Mouse (Mus musculus) heart, embryonic 15.5 days (tissue): ENCODE measurements around the gene Tubb3. TPM values are rescaled to one million over a fixed set of nuclear protein-coding genes. Genes with fewer than 3 reads are reported as not detected.

Experiments
- ATAC-seq: fragments of 200-750 bp; cut with Nextera tagmentation; replicated peaks from 2 replicates; pipeline ENCODE4 v1.8.0; 2017; ENCODE audit warnings: low read depth, moderate TSS enrichment; ENCODE audit not compliant: insufficient number of reproducible peaks, insufficient read depth, low FRiP score
- H3K27ac ChIP-seq: fragments of 300-500 bp; sonication (generic); 2 replicates; pipeline ENCODE4 v1.5.1; 2015; ENCODE audit warnings: mild to moderate bottlenecking, inconsistent platforms
- H3K27me3 ChIP-seq: fragments of 300-500 bp; sonication (generic); 2 replicates; pipeline ENCODE4 v1.6.1; 2015; ENCODE audit warnings: inconsistent platforms
- H3K36me3 ChIP-seq: fragments of 300-500 bp; sonication (generic); 2 replicates; pipeline ENCODE4 v1.6.1; 2015; ENCODE audit warnings: mild to moderate bottlenecking, inconsistent platforms
- H3K4me1 ChIP-seq: fragments of 300-500 bp; sonication (generic); replicated peaks from 2 replicates; pipeline ENCODE4 v1.6.1; 2015; ENCODE audit warnings: inconsistent platforms
- H3K4me2 ChIP-seq: fragments of 300-500 bp; sonication (generic); 2 replicates; pipeline ENCODE4 v1.6.1; 2015; ENCODE audit warnings: inconsistent platforms, mild to moderate bottlenecking, moderate library complexity
- H3K4me3 ChIP-seq: fragments of 300-500 bp; sonication (generic); 2 replicates; pipeline ENCODE4 v1.5.1; 2015; ENCODE audit warnings: mild to moderate bottlenecking, inconsistent platforms
- H3K9ac ChIP-seq: fragments of 300-500 bp; sonication (generic); 2 replicates; pipeline ENCODE4 v1.6.1; 2015; ENCODE audit warnings: mild to moderate bottlenecking, inconsistent platforms
- H3K9me3 ChIP-seq: fragments of 300-500 bp; sonication (generic); replicated peaks from 2 replicates; pipeline ENCODE4 v1.6.1; 2016; ENCODE audit warnings: inconsistent platforms
- WGBS: fragments of 180-500 bp; shearing (Covaris S2); methylation state at CpG from one replicate; pipeline ENCODE4 v1.1.7; 2015; ENCODE audit warnings: mixed read lengths; 5-methylcytosine and 5-hydroxymethylcytosine counted together
- polyA plus RNA-seq: library from polyadenylated mRNA; unstranded; fragments of >200 nt; fragmentation: Nextera tagmentation; extraction: Ambion mirVana; gene quantifications from 2 replicates; pipeline ENCODE4 v1.2.1, GENCODE M21; 2015

Tubb3 gene
- 2.1 and 21.6 TPM in 2 replicates for polyA plus RNA-seq

DNA sequence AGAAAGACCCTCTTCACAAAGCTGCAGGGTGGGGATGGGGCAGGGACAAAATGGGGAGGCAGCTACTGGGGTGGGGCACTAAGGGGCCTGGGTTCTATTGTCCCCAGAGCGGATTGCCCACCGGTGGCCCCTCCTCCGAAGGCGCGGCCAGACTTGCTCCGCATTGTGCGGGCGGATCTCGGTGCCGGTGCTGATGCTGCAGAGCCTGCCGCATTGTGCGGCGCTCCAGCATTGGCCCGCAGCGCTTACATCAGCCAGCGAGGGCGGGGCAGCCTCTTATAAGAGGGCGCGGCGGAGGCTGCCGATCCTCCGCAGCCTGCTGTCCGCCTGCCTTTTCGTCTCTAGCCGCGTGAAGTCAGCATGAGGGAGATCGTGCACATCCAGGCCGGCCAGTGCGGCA is at the start of gene Tubb3:
Gene Tubb3 (plus strand): TSS at position 179 of the 400 bp plus-strand sequence.
- Histone ChIP-seq H3K9me3 (no peaks in the 10 kb centered on the region), H3K36me3 (no peaks in the 10 kb centered on the region), H3K9ac (no peak within 1 kb of the TSS), H3K4me2 (peak within 1 kb of the TSS; percentile 63), H3K4me1 (peaks cover 40% of the 10 kb centered on the region), H3K27ac (no peak within 1 kb of the TSS), H3K4me3 (peak within 1 kb of the TSS; percentile 39), H3K27me3 (peaks cover 65% of the 10 kb centered on the region)
- peak; percentile 67; the same call in 1 of the 2 replicates for ATAC-seq
- under 1% methylated on average over 29 of the region's 29 CpGs for WGBS

DNA sequence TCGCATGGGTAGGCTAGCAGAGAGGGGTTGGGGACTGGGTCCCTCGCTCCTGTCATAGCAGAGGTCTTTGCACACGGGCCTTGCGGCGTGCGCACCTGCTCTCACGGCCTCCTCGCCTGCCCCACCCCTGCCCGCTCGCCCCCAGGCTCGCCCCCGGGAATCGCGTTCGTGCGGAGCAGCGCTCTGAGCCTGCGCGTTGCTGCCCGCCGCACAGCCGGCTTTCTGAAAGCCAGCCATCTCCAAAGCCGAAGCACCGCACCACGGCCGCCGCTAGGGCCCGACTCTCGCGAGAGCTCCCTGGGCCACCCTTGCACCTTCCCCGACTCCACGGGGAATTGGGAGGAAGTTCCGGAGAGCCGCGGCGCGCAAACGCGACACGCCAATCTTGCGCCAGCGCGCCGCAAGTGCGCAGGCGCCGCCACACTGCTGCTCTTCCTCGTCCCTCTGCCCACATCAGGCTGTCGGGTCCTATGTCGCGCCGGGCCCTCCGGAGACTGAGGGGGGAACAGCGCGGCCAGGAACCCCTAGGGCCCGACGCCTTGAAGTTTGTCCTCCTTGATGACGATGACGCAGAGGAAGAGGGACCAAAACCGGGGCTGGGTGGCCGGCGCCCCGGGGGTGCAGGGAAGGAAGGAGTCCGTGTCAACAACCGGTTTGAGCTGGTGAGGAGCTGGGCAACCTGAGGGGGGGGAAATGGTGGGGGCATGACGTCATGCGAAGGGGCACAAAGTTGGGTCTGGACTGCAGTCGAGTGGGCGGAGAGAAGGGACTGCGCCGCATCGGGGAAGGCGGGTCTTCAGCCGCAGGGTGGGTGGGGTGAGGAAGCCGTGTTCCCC is 37.6 kb upstream of the Tubb3 start, which contains the start of gene Tcf25:
Gene Tcf25 (plus strand): TSS at position 351 of the 836 bp plus-strand sequence.
- Histone ChIP-seq H3K4me2 (peak within 1 kb of the TSS; percentile 88), H3K36me3 (peaks cover 6% of the 10 kb centered on the region; the same call in 1 of the 2 replicates), H3K4me1 (peaks cover 21% of the 10 kb centered on the region), H3K9me3 (no peaks in the 10 kb centered on the region), H3K4me3 (peak within 1 kb of the TSS; percentile 80), H3K27me3 (no peaks in the 10 kb centered on the region), H3K27ac (peak within 1 kb of the TSS; percentile 95), H3K9ac (peak within 1 kb of the TSS; percentile 73)
- ATAC-seq = peak; percentile 92
- WGBS = under 1% methylated on average over 75 of the region's 75 CpGs

DNA sequence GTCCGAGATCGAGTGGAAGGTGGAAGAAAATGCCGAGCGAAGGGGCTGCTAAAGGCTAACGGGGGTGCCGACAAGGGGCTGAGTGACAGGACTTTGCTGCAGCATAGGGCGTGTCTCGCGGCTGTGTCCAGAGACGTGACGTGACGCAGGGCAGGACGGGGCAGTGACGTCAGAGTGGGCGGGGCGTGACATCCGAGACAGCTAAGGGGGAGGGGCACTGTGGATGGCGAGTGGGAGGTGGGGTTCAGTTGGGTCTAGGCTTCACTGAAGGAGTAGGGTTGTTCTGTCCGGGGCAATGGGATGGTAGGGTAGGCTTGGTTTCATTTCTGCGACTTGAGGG is 37.0 kb upstream of the Tubb3 start:
- peaks cover 6% of the 10 kb centered on the region; the same call in 1 of the 2 replicates for H3K36me3 ChIP-seq
- WGBS = under 1% methylated on average over 20 of the region's 20 CpGs
- H3K27ac ChIP-seq = peak overlapping the region; percentile 95
- peak overlapping the region; percentile 88 for H3K4me2 ChIP-seq
- peak; percentile 81 for ATAC-seq
- H3K27me3 ChIP-seq = no peaks in the 10 kb centered on the region
- peak overlapping the region; percentile 73 for H3K9ac ChIP-seq
- peak overlapping the region; percentile 80 for H3K4me3 ChIP-seq
- peaks cover 21% of the 10 kb centered on the region for H3K4me1 ChIP-seq
- H3K9me3 ChIP-seq = no peaks in the 10 kb centered on the region

DNA sequence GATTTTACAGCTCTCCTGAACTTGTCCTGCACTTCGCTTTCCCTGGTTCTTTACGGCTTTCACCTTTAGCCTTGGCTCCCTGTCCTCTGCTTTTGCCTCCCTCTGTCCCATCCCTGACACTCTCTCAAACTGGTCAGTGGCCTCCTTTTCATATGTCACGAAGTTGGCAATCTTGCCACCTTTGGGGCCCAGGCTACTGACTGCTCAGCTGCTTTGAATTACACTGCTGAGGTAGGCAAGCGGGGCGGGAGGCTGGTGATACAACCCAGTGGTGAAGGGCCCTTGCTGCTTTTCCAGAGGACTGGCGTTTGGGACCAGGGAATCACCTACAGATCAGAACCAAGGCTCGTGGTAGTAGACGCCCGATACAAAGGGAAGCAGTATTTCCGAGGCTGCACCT is 35.5 kb upstream of the Tubb3 start:
- no peak overlapping the region for H3K27ac ChIP-seq
- H3K27me3 ChIP-seq = no peaks in the 10 kb centered on the region
- H3K9ac ChIP-seq = no peak overlapping the region
- H3K36me3 ChIP-seq = peaks cover 6% of the 10 kb centered on the region; the same call in 1 of the 2 replicates
- peaks cover 21% of the 10 kb centered on the region for H3K4me1 ChIP-seq
- 86% methylated on average over 10 of the region's 10 CpGs for WGBS
- no peak overlapping the region for H3K4me3 ChIP-seq
- H3K4me2 ChIP-seq = no peak overlapping the region
- ATAC-seq = no peak
- no peaks in the 10 kb centered on the region for H3K9me3 ChIP-seq

DNA sequence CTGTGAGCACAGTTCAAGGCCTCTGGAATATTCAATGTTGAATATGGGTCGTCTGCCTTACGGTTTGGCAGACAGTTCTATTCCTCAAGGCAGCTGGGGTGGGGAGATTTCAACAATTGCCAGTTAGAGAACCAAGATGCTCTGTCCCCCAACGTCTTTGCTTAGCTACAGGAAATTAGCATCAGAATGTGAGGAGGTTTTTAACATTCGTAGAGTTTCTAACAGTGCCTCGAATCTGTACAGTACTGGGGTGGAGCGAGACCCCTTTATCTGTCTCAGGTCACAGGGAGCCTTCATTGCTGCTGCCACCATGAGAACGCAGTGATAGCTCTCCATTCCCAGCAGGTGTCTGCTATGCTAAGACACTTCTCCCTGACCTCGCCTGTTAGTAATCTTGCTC is 35.1 kb upstream of the Tubb3 start:
- Histone ChIP-seq H3K4me2 (no peak overlapping the region), H3K27ac (no peak overlapping the region), H3K9me3 (no peaks in the 10 kb centered on the region), H3K36me3 (peaks cover 6% of the 10 kb centered on the region; the same call in 1 of the 2 replicates), H3K9ac (no peak overlapping the region), H3K4me1 (peaks cover 21% of the 10 kb centered on the region), H3K27me3 (no peaks in the 10 kb centered on the region), H3K4me3 (no peak overlapping the region)
- WGBS = 71% methylated on average over 8 of the region's 8 CpGs
- ATAC-seq = no peak

DNA sequence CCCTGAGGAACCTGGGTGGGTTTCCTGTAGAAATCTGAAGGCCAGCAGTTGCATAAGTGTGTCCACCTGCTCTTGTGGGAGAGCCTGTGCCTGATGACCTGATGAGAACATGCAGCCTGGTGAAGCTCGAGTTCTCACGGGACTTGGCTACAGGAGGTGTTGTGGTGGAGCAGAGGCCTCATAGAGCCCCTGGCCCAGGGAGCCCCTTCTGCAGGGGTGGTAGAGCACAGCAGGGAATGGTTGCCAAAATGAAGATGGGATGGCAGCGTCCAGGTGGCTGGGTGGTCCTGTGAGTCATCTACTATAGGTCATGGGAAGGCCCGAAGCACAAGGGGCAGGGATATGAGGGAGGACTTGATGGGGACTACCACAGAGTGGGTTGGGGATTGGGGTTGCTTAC is 29.5 kb upstream of the Tubb3 start:
- peaks cover 55% of the 10 kb centered on the region for H3K36me3 ChIP-seq
- no peak for ATAC-seq
- no peaks in the 10 kb centered on the region for H3K27me3 ChIP-seq
- H3K27ac ChIP-seq = no peak overlapping the region
- H3K4me2 ChIP-seq = no peak overlapping the region
- 0 out of 2 replicates have a peak, but pooled peaks cover 3% of the 10 kb centered on the region for H3K4me1 ChIP-seq
- H3K9me3 ChIP-seq = no peaks in the 10 kb centered on the region
- WGBS = 95% methylated on average over 4 of the region's 4 CpGs
- no peak overlapping the region for H3K9ac ChIP-seq
- no peak overlapping the region for H3K4me3 ChIP-seq

DNA sequence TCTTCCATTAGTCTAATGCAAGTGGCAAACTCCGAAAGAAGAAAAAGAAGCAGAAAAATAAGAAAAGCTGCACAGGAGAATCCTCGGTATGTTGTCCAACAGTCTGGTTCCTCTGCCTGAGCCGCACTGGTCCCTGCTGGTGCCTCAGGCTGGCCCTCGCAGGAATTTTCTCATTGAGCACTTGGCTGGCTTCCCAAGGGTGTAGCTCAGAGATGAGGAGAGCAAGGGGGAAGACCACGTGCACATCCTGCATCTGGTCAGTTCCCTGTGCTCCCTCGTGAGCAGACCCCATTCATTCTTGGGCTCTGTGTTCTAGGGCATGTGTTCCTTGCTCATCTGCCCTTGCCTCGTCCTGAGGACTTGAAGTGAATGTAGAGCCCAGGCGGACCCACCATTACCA is 28.7 kb upstream of the Tubb3 start:
- no peak overlapping the region for H3K4me2 ChIP-seq
- H3K9me3 ChIP-seq = no peaks in the 10 kb centered on the region
- H3K4me1 ChIP-seq = 0 out of 2 replicates have a peak, but pooled peaks cover 3% of the 10 kb centered on the region
- no peak for ATAC-seq
- no peak overlapping the region for H3K4me3 ChIP-seq
- no peaks in the 10 kb centered on the region for H3K27me3 ChIP-seq
- H3K36me3 ChIP-seq = peaks cover 63% of the 10 kb centered on the region
- 63% methylated on average over 8 of the region's 8 CpGs for WGBS
- H3K9ac ChIP-seq = no peak overlapping the region
- no peak overlapping the region for H3K27ac ChIP-seq

DNA sequence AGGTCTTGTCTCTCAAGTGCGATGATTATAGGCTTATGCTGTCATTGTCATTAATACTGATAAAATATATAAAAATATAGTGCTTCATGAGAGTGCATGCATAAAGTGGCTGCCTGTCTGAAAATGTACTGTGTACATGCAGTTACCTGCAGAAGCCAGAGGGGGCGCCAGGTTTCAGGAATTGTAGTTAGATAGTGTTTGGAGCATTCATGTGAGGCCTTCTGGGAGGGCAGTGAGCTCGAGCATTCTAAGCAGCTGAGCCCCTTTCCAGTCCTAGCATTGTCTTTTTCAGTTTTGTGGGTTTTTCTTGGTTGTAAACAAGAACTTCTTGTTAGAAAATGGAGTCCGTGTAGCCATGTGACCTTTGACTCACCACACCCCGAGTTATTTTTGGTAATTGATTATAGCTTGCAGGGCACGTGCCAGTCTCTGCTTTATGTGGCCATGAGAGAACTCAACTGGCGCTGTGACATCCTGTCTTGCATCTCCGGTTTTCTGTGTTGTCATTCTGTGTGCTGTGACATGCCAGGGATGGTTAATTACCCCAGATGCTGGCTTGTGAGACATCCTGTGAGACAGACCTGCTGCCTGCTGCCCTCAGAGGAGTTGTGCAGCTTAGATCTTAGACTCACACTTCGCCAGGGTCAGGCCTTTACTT is 26.2 kb upstream of the Tubb3 start:
- H3K4me1 ChIP-seq = 0 out of 2 replicates have a peak, but pooled peaks cover 3% of the 10 kb centered on the region
- H3K4me2 ChIP-seq = no peak overlapping the region
- no peak for ATAC-seq
- H3K27ac ChIP-seq = no peak overlapping the region
- H3K9ac ChIP-seq = no peak overlapping the region
- 64% methylated on average over 9 of the region's 9 CpGs for WGBS
- H3K27me3 ChIP-seq = no peaks in the 10 kb centered on the region
- H3K9me3 ChIP-seq = no peaks in the 10 kb centered on the region
- no peak overlapping the region for H3K4me3 ChIP-seq
- peaks cover 79% of the 10 kb centered on the region for H3K36me3 ChIP-seq

DNA sequence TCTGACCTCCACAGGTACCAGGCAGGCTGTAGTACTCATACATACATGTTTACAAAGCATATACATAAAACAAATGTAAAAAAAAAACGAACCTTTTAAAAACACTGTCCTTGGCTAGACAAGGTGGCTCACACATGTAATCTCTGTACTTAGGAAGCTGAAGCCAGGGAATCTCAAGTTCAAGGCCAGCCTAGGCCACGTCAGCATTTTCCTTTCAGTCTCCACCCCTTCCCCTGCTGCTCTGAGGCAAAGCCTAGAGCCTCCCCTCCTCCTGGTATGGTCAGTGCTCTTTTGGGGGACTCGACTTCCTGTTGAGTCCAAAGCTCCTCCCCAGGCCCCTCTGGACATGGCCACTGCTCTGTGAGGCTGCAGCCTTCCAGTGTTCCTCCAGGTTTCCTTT is 24.2 kb upstream of the Tubb3 start:
- no peaks in the 10 kb centered on the region for H3K9me3 ChIP-seq
- peaks cover 92% of the 10 kb centered on the region for H3K36me3 ChIP-seq
- no peaks in the 10 kb centered on the region for H3K27me3 ChIP-seq
- H3K9ac ChIP-seq = no peak overlapping the region
- no peak overlapping the region for H3K27ac ChIP-seq
- ATAC-seq = no peak
- 0 out of 2 replicates have a peak, but pooled peaks cover 3% of the 10 kb centered on the region for H3K4me1 ChIP-seq
- H3K4me3 ChIP-seq = no peak overlapping the region
- H3K4me2 ChIP-seq = no peak overlapping the region
- WGBS = 79% methylated on average over 3 of the region's 3 CpGs

DNA sequence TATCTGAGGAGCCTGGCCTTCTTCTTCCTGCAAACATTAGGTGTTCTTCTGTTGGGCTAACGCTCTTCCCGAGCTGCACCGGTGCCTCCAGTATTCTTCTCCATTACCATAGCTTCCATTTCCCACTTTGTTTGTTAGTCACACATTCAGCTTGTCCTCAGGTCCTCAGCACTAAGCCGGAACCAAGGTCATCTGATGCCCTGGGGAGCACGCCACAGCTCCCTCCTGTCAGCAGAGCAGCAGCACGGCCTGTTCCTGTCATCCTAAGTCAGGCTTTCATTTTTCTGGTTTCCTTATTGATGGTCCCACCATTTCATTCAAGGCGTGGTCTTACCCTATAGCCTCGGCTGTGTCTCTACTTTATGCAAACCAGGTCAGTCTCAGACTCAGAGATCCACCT is 23.4 kb upstream of the Tubb3 start:
- no peak overlapping the region for H3K27ac ChIP-seq
- H3K4me2 ChIP-seq = no peak overlapping the region
- ATAC-seq = no peak
- H3K27me3 ChIP-seq = no peaks in the 10 kb centered on the region
- no peak overlapping the region for H3K4me3 ChIP-seq
- no peak overlapping the region for H3K9ac ChIP-seq
- H3K36me3 ChIP-seq = peaks cover 92% of the 10 kb centered on the region
- WGBS = 71% methylated on average over 8 of the region's 8 CpGs
- 0 out of 2 replicates have a peak, but pooled peaks cover 3% of the 10 kb centered on the region for H3K4me1 ChIP-seq
- H3K9me3 ChIP-seq = no peaks in the 10 kb centered on the region

DNA sequence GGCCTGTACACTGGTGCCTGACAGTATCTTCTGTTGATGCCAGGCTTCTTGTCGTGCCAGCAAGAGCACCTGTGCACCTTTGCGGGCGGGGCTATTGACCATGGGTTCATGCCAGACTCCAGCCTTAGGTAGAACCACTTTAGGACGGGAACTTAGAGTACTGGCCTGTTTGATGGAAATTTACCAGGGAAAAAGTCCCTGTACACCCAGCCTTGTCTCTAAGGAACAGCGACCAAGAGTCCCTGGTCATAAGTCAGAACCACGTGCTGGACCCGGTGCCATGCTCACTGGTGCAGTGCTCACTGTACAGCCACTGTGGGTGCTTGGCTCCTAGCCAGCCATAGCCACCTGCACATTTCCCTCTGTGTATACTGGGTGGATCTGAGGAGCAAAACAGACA is 22.2 kb upstream of the Tubb3 start:
- no peak for ATAC-seq

More for the DNA sequence above, 22.2 kb upstream of the Tubb3 start:
- Histone ChIP-seq H3K27me3 (no peaks in the 10 kb centered on the region), H3K9ac (no peak overlapping the region), H3K4me1 (0 out of 2 replicates have a peak, but pooled peaks cover 3% of the 10 kb centered on the region), H3K27ac (no peak overlapping the region), H3K9me3 (no peaks in the 10 kb centered on the region), H3K36me3 (peaks cover 92% of the 10 kb centered on the region), H3K4me2 (no peak overlapping the region), H3K4me3 (no peak overlapping the region)
- 94% methylated on average over 7 of the region's 7 CpGs for WGBS
